Mouse (Mus musculus) ES-Bruce4 (cell line): ENCODE data around the gene Cabp4. TPM values are rescaled to one million over a fixed set of nuclear protein-coding genes. Genes with fewer than 3 reads are reported as not detected.

Experiments
- H3K27ac ChIP-seq: 2 replicates; pipeline ENCODE4 v1.5.1; 2012; ENCODE audit warnings: low read length, inconsistent platforms; ENCODE audit not compliant: insufficient read depth
- H3K27me3 ChIP-seq: 2 replicates; pipeline ENCODE4 v1.6.1; 2012; ENCODE audit warnings: mild to moderate bottlenecking, low read length, inconsistent platforms; ENCODE audit not compliant: control insufficient read depth, poor library complexity, insufficient read depth, severe bottlenecking
- H3K36me3 ChIP-seq: 2 replicates; pipeline ENCODE4 v1.6.1; 2012; ENCODE audit warnings: inconsistent platforms, mild to moderate bottlenecking, low read length, moderate library complexity; ENCODE audit not compliant: control insufficient read depth, poor library complexity, insufficient read depth, severe bottlenecking
- H3K4me1 ChIP-seq: one replicate; pipeline ENCODE4 v1.8.1; 2011; ENCODE audit warnings: low read length; ENCODE audit not compliant: control insufficient read depth, insufficient read depth
- H3K4me3 ChIP-seq: 2 replicates; pipeline ENCODE4 v1.5.1; 2011; ENCODE audit warnings: low read depth, mild to moderate bottlenecking, low read length
- H3K9ac ChIP-seq: 2 replicates; pipeline ENCODE4 v1.6.1; 2012; ENCODE audit warnings: low read depth, mild to moderate bottlenecking, inconsistent platforms; ENCODE audit not compliant: poor library complexity, severe bottlenecking
- H3K9me3 ChIP-seq: replicated peaks from 2 replicates; pipeline ENCODE4 v1.6.1; 2012; ENCODE audit warnings: mild to moderate bottlenecking, low read length, inconsistent platforms; ENCODE audit not compliant: control insufficient read depth, poor library complexity, insufficient read depth, severe bottlenecking
- CTCF ChIP-seq: IDR thresholded peaks from one replicate; pipeline ENCODE4 v1.8.1; 2011; ENCODE audit warnings: low read depth, low read length
- EP300 ChIP-seq: IDR thresholded peaks from 2 replicates; pipeline ENCODE4 v1.6.1; 2011; ENCODE audit warnings: low read depth, low read length; ENCODE audit not compliant: insufficient read depth
- POLR2A ChIP-seq: IDR thresholded peaks from one replicate; pipeline ENCODE4 v1.8.1; 2011; ENCODE audit warnings: low read length; ENCODE audit not compliant: insufficient read depth
- polyA plus RNA-seq: library from polyadenylated mRNA; stranded (reverse); fragments of >200 nt; gene quantifications from 2 replicates; pipeline ENCODE4 v1.2.4, GENCODE M21; 2011; ENCODE audit warnings: low read depth; ENCODE audit not compliant: missing spikeins, insufficient read depth, insufficient read length

Gene Cabp4
- polyA plus RNA-seq, 1 experiment, result not detected

GRCm38 (mm10) chr19:4189051-4189620 lies 45.3 kb upstream of the Cabp4 start:
- Histone ChIP-seq H3K27me3 (no peaks in the 10 kb centered on the region), H3K27ac (no peak overlapping the region)
- TF ChIP-seq CTCF, result no peak
- TF ChIP-seq EP300, result no peak
- no peak for TF ChIP-seq POLR2A

DNA sequence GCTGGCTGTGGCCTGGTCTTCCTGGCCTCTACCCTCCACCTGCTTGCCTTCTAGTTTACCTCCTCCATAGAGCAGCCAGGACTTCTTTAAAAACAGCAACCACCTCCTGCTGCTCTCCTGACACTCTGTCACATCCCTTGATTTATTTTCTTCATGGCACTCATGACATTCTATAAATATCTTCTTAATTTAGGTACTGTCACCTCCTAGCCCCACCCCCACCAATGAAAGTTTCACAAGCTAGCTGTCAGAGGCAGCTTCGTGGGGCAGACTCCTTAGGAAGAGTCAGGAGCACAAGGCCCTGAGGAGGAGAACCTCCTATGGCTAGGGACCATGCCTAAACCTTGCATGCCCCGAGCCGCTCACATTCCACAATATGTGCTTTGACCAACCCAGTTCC lies 43.5 kb upstream of the Cabp4 start:
- H3K4me1 ChIP-seq, result peaks cover 3% of the 10 kb centered on the region
- H3K9ac ChIP-seq, result no peak overlapping the region
- H3K4me3 ChIP-seq, result no peak overlapping the region
- TF ChIP-seq POLR2A, result no peak
- TF ChIP-seq CTCF, result no peak
- TF ChIP-seq EP300, result no peak
- H3K27me3 ChIP-seq, result no peaks in the 10 kb centered on the region
- no peaks in the 10 kb centered on the region for H3K36me3 ChIP-seq
- no peaks in the 10 kb centered on the region for H3K9me3 ChIP-seq
- H3K27ac ChIP-seq, result no peak overlapping the region

More at GRCm38 (mm10) chr19:4189051-4189620, 45.3 kb upstream of the Cabp4 start:
- H3K9ac ChIP-seq, result no peak overlapping the region
- H3K9me3 ChIP-seq, result no peaks in the 10 kb centered on the region
- H3K36me3 ChIP-seq, result peaks cover 10% of the 10 kb centered on the region
- H3K4me1 ChIP-seq, result peaks cover 3% of the 10 kb centered on the region
- no peak overlapping the region for H3K4me3 ChIP-seq

GRCm38 (mm10) chr19:4184976-4185975 lies 41.4 kb upstream of the Cabp4 start:
- Histone ChIP-seq H3K9ac (no peak overlapping the region), H3K27ac (no peak overlapping the region), H3K4me1 (peaks cover 3% of the 10 kb centered on the region), H3K4me3 (no peak overlapping the region), H3K27me3 (no peaks in the 10 kb centered on the region), H3K36me3 (no peaks in the 10 kb centered on the region), H3K9me3 (no peaks in the 10 kb centered on the region)
- TF ChIP-seq CTCF, result no peak
- no peak for TF ChIP-seq EP300
- no peak for TF ChIP-seq POLR2A

- Histone ChIP-seq H3K9ac (no peak overlapping the region), H3K4me3 (no peak overlapping the region), H3K36me3 (no peaks in the 10 kb centered on the region), H3K9me3 (no peaks in the 10 kb centered on the region), H3K27me3 (no peaks in the 10 kb centered on the region), H3K27ac (no peak overlapping the region), H3K4me1 (peaks cover 3% of the 10 kb centered on the region)
- TF ChIP-seq POLR2A, result no peak
- TF ChIP-seq CTCF, result no peak
- no peak for TF ChIP-seq EP300
Observed at GRCm38 (mm10) chr19:4183689-4184088, 39.9 kb upstream of the Cabp4 start.

DNA sequence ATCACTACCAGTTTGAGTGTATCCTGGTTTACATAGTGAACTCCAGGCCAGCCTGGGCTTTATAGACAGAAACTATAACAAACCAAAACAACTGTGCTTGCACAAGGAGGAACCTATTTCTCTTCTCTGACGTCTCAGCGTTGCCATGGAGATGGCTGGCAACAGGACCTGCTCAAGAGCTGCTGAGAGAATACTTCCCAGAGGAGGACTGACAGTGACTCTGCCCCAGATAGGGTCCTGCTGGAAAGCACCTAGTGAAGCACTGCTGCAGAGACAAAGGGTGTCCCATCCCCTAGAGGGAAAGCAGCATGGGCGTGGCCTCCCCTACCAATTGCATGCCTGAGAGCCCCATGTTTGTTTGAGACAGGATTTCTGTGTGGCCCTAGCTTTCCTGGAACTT lies 38.1 kb upstream of the Cabp4 start:
- Histone ChIP-seq H3K9ac (no peak overlapping the region), H3K4me3 (no peak overlapping the region), H3K27me3 (no peaks in the 10 kb centered on the region), H3K36me3 (no peaks in the 10 kb centered on the region), H3K9me3 (no peaks in the 10 kb centered on the region), H3K27ac (no peak overlapping the region), H3K4me1 (peaks cover 3% of the 10 kb centered on the region)
- TF ChIP-seq EP300 (no peak), POLR2A (no peak), CTCF (no peak)

GRCm38 (mm10) chr19:4180411-4180810 lies 36.6 kb upstream of the Cabp4 start:
- H3K27me3 ChIP-seq, result no peaks in the 10 kb centered on the region
- H3K9ac ChIP-seq, result no peak overlapping the region
- TF ChIP-seq EP300 (no peak), POLR2A (no peak), CTCF (no peak)
- no peak overlapping the region for H3K27ac ChIP-seq
- H3K36me3 ChIP-seq, result no peaks in the 10 kb centered on the region
- peaks cover 3% of the 10 kb centered on the region for H3K4me1 ChIP-seq
- H3K4me3 ChIP-seq, result no peak overlapping the region
- no peaks in the 10 kb centered on the region for H3K9me3 ChIP-seq
